Mouse (Mus musculus) layer of hippocampus, adult 18-20 months (tissue): Measurements from ENCODE around the gene Mrln. TPM values are rescaled to one million over a fixed set of nuclear protein-coding genes. Genes with fewer than 3 reads are reported as not detected.
"Not testable (repeated sequence)": the region's sequence is repeated elsewhere in the genome, so short reads cannot be mapped to it uniquely, and the experiment has no call there.

Experiments
- DNase-seq, 2 experiments: peaks; one replicate each; pipeline ENCODE4 v3.0.0; 2022; ENCODE audit warnings: low spot score in 2 of 2
- total RNA-seq, 2 experiments: library from RNA; stranded (reverse); gene quantifications; 2 replicates each; pipeline ENCODE4 v1.2.3; 2021

Gene Mrln
- total RNA-seq, 2 experiments from 2014 or later, result not detected

GRCm38 (mm10) chr10:70195279-70195678 is 9.2 kb upstream of the Mrln start:
- no peak for DNase-seq

GRCm38 (mm10) chr10:70195786-70196185 is 8.7 kb upstream of the Mrln start:
- DNase-seq, result no peak

- no peak for DNase-seq
These were observed 7.8 kb upstream of the Mrln start for GRCm38 (mm10) chr10:70196666-70197065.

- no peak for DNase-seq
These were observed 6.9 kb upstream of the Mrln start for GRCm38 (mm10) chr10:70197601-70198000.

- DNase-seq, result no peak
These were observed 6.5 kb upstream of the Mrln start for GRCm38 (mm10) chr10:70198012-70198411.

- DNase-seq, result no peak
These were observed 5.5 kb upstream of the Mrln start for GRCm38 (mm10) chr10:70198951-70199463.

GRCm38 (mm10) chr10:70199466-70200210 is 4.8 kb upstream of the Mrln start:
- no peak for DNase-seq

- DNase-seq, result no peak
These were observed 3.5 kb upstream of the Mrln start for GRCm38 (mm10) chr10:70200889-70201500.

GRCm38 (mm10) chr10:70211281-70211680 is 6.8 kb downstream of the Mrln start:
- DNase-seq, result no peak

GRCm38 (mm10) chr10:70220971-70221370 is 16.5 kb downstream of the Mrln start:
- no peak for DNase-seq

- not testable (repeated sequence) for DNase-seq
These were observed 17.8 kb downstream of the Mrln start for GRCm38 (mm10) chr10:70222231-70222630.

- DNase-seq, result no peak
These were observed 20.1 kb downstream of the Mrln start for GRCm38 (mm10) chr10:70224571-70224970.

GRCm38 (mm10) chr10:70225760-70226159 is 21.3 kb downstream of the Mrln start:
- DNase-seq, result no peak

GRCm38 (mm10) chr10:70226608-70227007 is 22.1 kb downstream of the Mrln start:
- no peak for DNase-seq

- DNase-seq, result no peak
These were observed 25.9 kb downstream of the Mrln start for GRCm38 (mm10) chr10:70230352-70230751.

- DNase-seq, result no peak
These were observed 33.5 kb downstream of the Mrln start for GRCm38 (mm10) chr10:70237936-70238335.

- no peak for DNase-seq
These were observed 38.4 kb downstream of the Mrln start for GRCm38 (mm10) chr10:70242751-70243444.

- DNase-seq, result peak in 1 of 2 experiments; percentile 14
These were observed 40.6 kb downstream of the Mrln start, which contains the start of gene Slc16a9 for GRCm38 (mm10) chr10:70244921-70245558. Slc16a9 (plus strand) TSS chr10:70245100.

GRCm38 (mm10) chr10:70245559-70245945 is 41.1 kb downstream of the Mrln start:
- no peak for DNase-seq

GRCm38 (mm10) chr10:70246076-70246475 is 41.6 kb downstream of the Mrln start:
- no peak for DNase-seq

- no peak for DNase-seq
These were observed 45.9 kb downstream of the Mrln start for GRCm38 (mm10) chr10:70250354-70250753.
